Mouse (Mus musculus) embryonic facial prominence, embryonic 11.5 days (tissue): ENCODE measurements around the gene Slc20a1. TPM values are rescaled to one million over a fixed set of nuclear protein-coding genes. Genes with fewer than 3 reads are reported as not detected.
A peak's percentile ranks its signal among the peaks of the same experiment; 100 is the strongest.

ENCODE experiments used
- ATAC-seq: fragments of 200-750 bp; cut with Nextera tagmentation; replicated peaks from 2 replicates; pipeline ENCODE4 v1.8.0; 2017; ENCODE audit warnings: low read depth; ENCODE audit not compliant: insufficient number of reproducible peaks, low FRiP score, low TSS enrichment
- DNase-seq: peaks from one replicate; pipeline ENCODE4 v3.0.0-alpha.2; 2015; ENCODE audit warnings: low spot score
- H3K27ac ChIP-seq: fragments of 300-500 bp; sonication (generic); replicated peaks from 2 replicates; pipeline ENCODE4 v1.5.1; 2014; ENCODE audit warnings: mild to moderate bottlenecking, low read depth, low read length, control low read depth
- H3K27me3 ChIP-seq: fragments of 300-500 bp; sonication (generic); 2 replicates; pipeline ENCODE4 v1.6.1; 2014; ENCODE audit warnings: mild to moderate bottlenecking, low read length, moderate library complexity, mixed read lengths; ENCODE audit not compliant: control insufficient read depth, insufficient read depth
- H3K36me3 ChIP-seq: fragments of 300-500 bp; sonication (generic); replicated peaks from 2 replicates; pipeline ENCODE4 v1.6.1; 2014; ENCODE audit warnings: low read depth, mild to moderate bottlenecking, low read length, moderate library complexity, mixed read lengths; ENCODE audit not compliant: control insufficient read depth, insufficient read depth
- H3K4me1 ChIP-seq: fragments of 300-500 bp; sonication (generic); 2 replicates; pipeline ENCODE4 v1.6.1; 2014; ENCODE audit warnings: low read length, mixed read lengths; ENCODE audit not compliant: control insufficient read depth, insufficient read depth
- H3K4me2 ChIP-seq: fragments of 300-500 bp; sonication (generic); 2 replicates; pipeline ENCODE4 v1.6.1; 2014; ENCODE audit warnings: low read depth, mild to moderate bottlenecking, control low read depth, low read length, moderate library complexity
- H3K4me3 ChIP-seq: fragments of 300-500 bp; sonication (generic); 2 replicates; pipeline ENCODE4 v1.5.1; 2014; ENCODE audit warnings: low read depth, low read length, control low read depth
- H3K9ac ChIP-seq: fragments of 300-500 bp; sonication (generic); replicated peaks from 2 replicates; pipeline ENCODE4 v1.6.1; 2014; ENCODE audit warnings: mild to moderate bottlenecking, control low read depth, low read length
- H3K9me3 ChIP-seq: fragments of 300-500 bp; sonication (generic); replicated peaks from 2 replicates; pipeline ENCODE4 v1.6.1; 2016; ENCODE audit warnings: mild to moderate bottlenecking, low read length, inconsistent platforms, mixed read lengths; ENCODE audit not compliant: control insufficient read depth
- WGBS: fragments of 180-500 bp; shearing (Covaris S2); extraction: QIAGEN DNeasy Blood & Tissue Kit; methylation state at CpG from one replicate; pipeline ENCODE4 v1.1.7; 2014; 5-methylcytosine and 5-hydroxymethylcytosine counted together
- polyA plus RNA-seq: library from polyadenylated mRNA; unstranded; fragments of >200 nt; fragmentation: Nextera tagmentation; extraction: Ambion mirVana; gene quantifications from 2 replicates; pipeline ENCODE4 v1.2.1, GENCODE M21; 2014

Gene Slc20a1
- polyA plus RNA-seq, 1 experiment from 2014 or later, result 51.6 TPM

- Histone ChIP-seq H3K4me1 (no peaks in the 10 kb centered on the region), H3K9me3 (no peaks in the 10 kb centered on the region), H3K4me3 (no peak overlapping the region), H3K27me3 (no peaks in the 10 kb centered on the region), H3K9ac (no peak overlapping the region), H3K36me3 (no peaks in the 10 kb centered on the region), H3K27ac (no peak overlapping the region), H3K4me2 (no peak overlapping the region)
- ATAC-seq (no peak), DNase-seq (no peak)
- WGBS, result 63% methylated on average over 2 of the region's 2 CpGs
These were observed 55.0 kb downstream of the Slc20a1 start for GRCm38 (mm10) chr2:129253631-129253970.

- Histone ChIP-seq H3K27ac (no peak overlapping the region), H3K4me2 (no peak overlapping the region), H3K36me3 (no peaks in the 10 kb centered on the region), H3K9me3 (no peaks in the 10 kb centered on the region), H3K4me3 (no peak overlapping the region), H3K9ac (no peak overlapping the region), H3K27me3 (no peaks in the 10 kb centered on the region), H3K4me1 (no peaks in the 10 kb centered on the region)
- DNase-seq, result no peak
- 78% methylated on average over 2 of the region's 2 CpGs for WGBS
- no peak for ATAC-seq
These were observed 55.5 kb downstream of the Slc20a1 start for GRCm38 (mm10) chr2:129254076-129254475.

- no peak for ATAC-seq
- Histone ChIP-seq H3K36me3 (no peaks in the 10 kb centered on the region), H3K27ac (no peak overlapping the region)
These were observed 57.4 kb downstream of the Slc20a1 start for GRCm38 (mm10) chr2:129256006-129256405.

GRCm38 (mm10) chr2:129258056-129258455 lies 59.5 kb downstream of the Slc20a1 start:
- 0 out of 2 replicates have a peak, but pooled peaks have one; percentile 15 for ATAC-seq
- Histone ChIP-seq H3K4me2 (no peak overlapping the region), H3K4me1 (no peaks in the 10 kb centered on the region), H3K27ac (no peak overlapping the region), H3K9ac (no peak overlapping the region), H3K27me3 (no peaks in the 10 kb centered on the region), H3K36me3 (no peaks in the 10 kb centered on the region), H3K9me3 (no peaks in the 10 kb centered on the region), H3K4me3 (no peak overlapping the region)
- DNase-seq, result no peak
- 84% methylated on average over 3 of the region's 3 CpGs for WGBS

More at GRCm38 (mm10) chr2:129256006-129256405, 57.4 kb downstream of the Slc20a1 start:
- Histone ChIP-seq H3K9me3 (no peaks in the 10 kb centered on the region), H3K4me1 (no peaks in the 10 kb centered on the region), H3K4me3 (no peak overlapping the region), H3K4me2 (no peak overlapping the region), H3K9ac (no peak overlapping the region), H3K27me3 (no peaks in the 10 kb centered on the region)
- no peak for DNase-seq
- 61% methylated on average over 4 of the region's 4 CpGs for WGBS

GRCm38 (mm10) chr2:129258475-129259211 lies 60.1 kb downstream of the Slc20a1 start:
- H3K4me1 ChIP-seq, result no peaks in the 10 kb centered on the region
- no peak overlapping the region for H3K27ac ChIP-seq
- DNase-seq, result peak; percentile 91
- no peaks in the 10 kb centered on the region for H3K9me3 ChIP-seq
- no peaks in the 10 kb centered on the region for H3K27me3 ChIP-seq
- no peaks in the 10 kb centered on the region for H3K36me3 ChIP-seq
- peak; percentile 72; the same call in 1 of the 2 replicates for ATAC-seq
- no peak overlapping the region for H3K4me2 ChIP-seq
- WGBS, result 33% methylated on average over 7 of the region's 7 CpGs
- H3K9ac ChIP-seq, result no peak overlapping the region
- no peak overlapping the region for H3K4me3 ChIP-seq

- no peak overlapping the region for H3K4me3 ChIP-seq
- H3K36me3 ChIP-seq, result no peaks in the 10 kb centered on the region
- no peak overlapping the region for H3K27ac ChIP-seq
- WGBS, result 71% methylated on average over 3 of the region's 3 CpGs
- no peak overlapping the region for H3K4me2 ChIP-seq
- no peaks in the 10 kb centered on the region for H3K9me3 ChIP-seq
- DNase-seq, result no peak
- H3K9ac ChIP-seq, result no peak overlapping the region
- ATAC-seq, result no peak
- no peaks in the 10 kb centered on the region for H3K27me3 ChIP-seq
- no peaks in the 10 kb centered on the region for H3K4me1 ChIP-seq
These were observed 62.1 kb downstream of the Slc20a1 start for GRCm38 (mm10) chr2:129260646-129261045.

Other genes with a start within 250 kb of the Slc20a1 start
- 1.2 and 1.7 TPM in 2 replicates for gene Zc3h6, start 231.4 kb upstream of the Slc20a1 start, polyA plus RNA-seq
- 19.2 and 20.6 TPM in 2 replicates for gene Gm10762, start 231.0 kb upstream of the Slc20a1 start, polyA plus RNA-seq
- 0.20 TPM in 1 of 2 replicates, not detected in the other for gene Vinac1, start 150.6 kb upstream of the Slc20a1 start, polyA plus RNA-seq
- 14.7 and 15.7 TPM in 2 replicates for gene Ttl, start 132.8 kb upstream of the Slc20a1 start, polyA plus RNA-seq
- gene Polr1b, start 97.8 kb upstream of the Slc20a1 start, polyA plus RNA-seq, result 21.5 and 22.2 TPM in 2 replicates
- gene Chchd5, start 69.1 kb upstream of the Slc20a1 start, polyA plus RNA-seq, result 26.8 and 29.0 TPM in 2 replicates
- gene Ckap2l, start 98.4 kb downstream of the Slc20a1 start, polyA plus RNA-seq, result 101 and 111 TPM in 2 replicates
- 0.13 TPM in 1 of 2 replicates, not detected in the other for gene Il1a, start 111.2 kb downstream of the Slc20a1 start, polyA plus RNA-seq
- gene Il1b, start 172.4 kb downstream of the Slc20a1 start, polyA plus RNA-seq, result 0.22 TPM in 2 replicates